Mouse (Mus musculus) ES-Bruce4 (cell line): ENCODE measurements around the gene Polr1b.

Experiments used
- CTCF ChIP-seq: IDR thresholded peaks from one replicate; pipeline ENCODE4 v1.8.1; 2011; ENCODE audit warnings: low read depth, low read length
- POLR2A ChIP-seq: IDR thresholded peaks from one replicate; pipeline ENCODE4 v1.8.1; 2011; ENCODE audit warnings: low read length; ENCODE audit not compliant: insufficient read depth

DNA sequence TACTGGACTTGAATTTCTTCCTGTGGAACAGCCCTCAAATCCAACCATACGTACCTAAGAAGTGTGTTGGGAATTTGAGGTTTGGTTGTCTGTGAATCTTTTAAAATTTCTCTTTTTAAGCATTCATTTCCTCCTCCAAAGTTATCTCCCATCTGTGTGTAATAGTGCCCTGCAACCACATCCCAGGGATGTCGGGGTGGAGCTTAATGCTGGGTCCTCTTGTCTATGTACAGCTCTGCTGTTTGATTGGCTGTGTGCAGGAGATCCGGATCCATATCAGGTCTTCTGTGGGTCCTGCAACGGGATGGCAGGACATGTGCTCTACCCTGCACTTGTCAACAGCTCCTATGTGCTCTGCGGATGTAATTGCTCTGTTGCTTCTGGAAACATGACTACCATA, 64.0 kb downstream of the Polr1b start:
- TF ChIP-seq POLR2A (no peak), CTCF (no peak)
